8 mouse cellular contexts compared by ENCODE assay signal in genomic region chr17:23789749-23790268, GRCm38 (mm10). TPM values are rescaled to one million over a fixed set of nuclear protein-coding genes. Genes with fewer than 3 reads are reported as not detected.
A peak's percentile ranks its signal among the peaks of the same experiment; 100 is the strongest.
DNase-seq lines count a peak whose midpoint lies in the region; ATAC-seq lines count a peak whose summit lies in the region.

No protein-coding gene starts in this region.

- peak overlapping the region; percentile 60 for H3K4me3 ChIP-seq in heart, embryonic 13.5 days
- H3K4me3 ChIP-seq in brown adipose tissue, adult 24 weeks (ENCODE audit: insufficient read depth, low read depth, low read length), result peak overlapping the region; percentile 55
- peak overlapping the region; percentile 47 for H3K4me3 ChIP-seq in hindbrain, embryonic 15.5 days
- H3K4me3 ChIP-seq in midbrain, embryonic 14.5 days (replicated peaks; ENCODE audit: low read depth, low read length), result peak overlapping the region; percentile 41

- peak overlapping the region; percentile 88 for H3K9ac ChIP-seq in heart, embryonic 13.5 days
- H3K9ac ChIP-seq in hindbrain, embryonic 15.5 days, result peak overlapping the region; percentile 77
- peak overlapping the region; percentile 83 for H3K9ac ChIP-seq in midbrain, embryonic 14.5 days (replicated peaks; ENCODE audit: low read length)

- peak overlapping the region; percentile 90 for H3K27ac ChIP-seq in heart, embryonic 13.5 days (replicated peaks)
- peak overlapping the region; percentile 50 for H3K27ac ChIP-seq in brown adipose tissue, adult 24 weeks (replicated peaks; ENCODE audit: low read depth, low read length)
- H3K27ac ChIP-seq in hindbrain, embryonic 15.5 days (replicated peaks), result peak overlapping the region; percentile 92
- peak overlapping the region; percentile 98 for H3K27ac ChIP-seq in midbrain, embryonic 14.5 days (replicated peaks; ENCODE audit: low read depth, low read length)

- peaks cover 31% of the 10 kb centered on the region for H3K4me1 ChIP-seq in heart, embryonic 13.5 days
- peaks cover 11% of the 10 kb centered on the region; the same call in 1 of the 2 replicates for H3K4me1 ChIP-seq in brown adipose tissue, adult 24 weeks (ENCODE audit: control insufficient read depth, insufficient read depth, insufficient read length, low read length)
- H3K4me1 ChIP-seq in hindbrain, embryonic 15.5 days (replicated peaks), result peaks cover 44% of the 10 kb centered on the region
- peaks cover 38% of the 10 kb centered on the region for H3K4me1 ChIP-seq in midbrain, embryonic 14.5 days (ENCODE audit: control insufficient read depth, insufficient read depth, low read length)

- H3K4me2 ChIP-seq in heart, embryonic 13.5 days, result peak overlapping the region; percentile 81
- peak overlapping the region; percentile 75 for H3K4me2 ChIP-seq in hindbrain, embryonic 15.5 days
- peak overlapping the region; percentile 72 for H3K4me2 ChIP-seq in midbrain, embryonic 14.5 days (ENCODE audit: low read length)

- H3K9me3 ChIP-seq in heart, embryonic 13.5 days, result no peaks in the 10 kb centered on the region
- no peaks in the 10 kb centered on the region for H3K9me3 ChIP-seq in hindbrain, embryonic 15.5 days
- H3K9me3 ChIP-seq in midbrain, embryonic 14.5 days (ENCODE audit: control insufficient read depth, low read length), result no peaks in the 10 kb centered on the region

- WGBS in heart, embryonic 13.5 days, result 11% methylated on average over 8 of the region's 8 CpGs
- WGBS in hindbrain, embryonic 15.5 days, result 15% methylated on average over 8 of the region's 8 CpGs
- WGBS in midbrain, embryonic 14.5 days, result 9% methylated on average over 8 of the region's 8 CpGs

- DNase-seq in heart, postnatal 4 days, result no peak
- DNase-seq in midbrain, embryonic 14.5 days, result no peak
- DNase-seq in adrenal gland, adult 18-20 months (ENCODE audit: low spot score in 2 of 2), result no peak
- DNase-seq in Muller cell, postnatal 12 days (ENCODE audit: inconsistent ontology term), result no peak

- no peaks in the 10 kb centered on the region for H3K27me3 ChIP-seq in heart, embryonic 13.5 days (replicated peaks)
- H3K27me3 ChIP-seq in hindbrain, embryonic 15.5 days, result no peaks in the 10 kb centered on the region
- H3K27me3 ChIP-seq in midbrain, embryonic 14.5 days (ENCODE audit: control insufficient read depth, insufficient read depth, low read length), result no peaks in the 10 kb centered on the region

- peaks cover 3% of the 10 kb centered on the region; the same call in 1 of the 2 replicates for H3K36me3 ChIP-seq in heart, embryonic 13.5 days
- no peaks in the 10 kb centered on the region for H3K36me3 ChIP-seq in hindbrain, embryonic 15.5 days
- H3K36me3 ChIP-seq in midbrain, embryonic 14.5 days (ENCODE audit: control insufficient read depth, insufficient read depth, low read length), result peaks cover 4% of the 10 kb centered on the region; the same call in 1 of the 2 replicates

- no peak for ATAC-seq in heart, embryonic 13.5 days (ENCODE audit: extremely low read depth, insufficient number of reproducible peaks, low FRiP score, low TSS enrichment)
- ATAC-seq in hindbrain, embryonic 15.5 days (ENCODE audit: low FRiP score, low read depth), result no peak
- no peak for ATAC-seq in midbrain, embryonic 14.5 days (ENCODE audit: low FRiP score, low TSS enrichment)
- ATAC-seq in monocyte, adult 5-6 weeks (replicated peaks; ENCODE audit: insufficient number of reproducible peaks, low FRiP score, low TSS enrichment, poor library complexity, severe bottlenecking), result no peak

RNA-seq across cellular contexts. Expression of gene Srrm2, which starts 0.5 kb away (rescaled TPM):
- polyA plus RNA-seq in heart, embryonic 13.5 days (2015; fragmentation: Nextera tagmentation; extraction: Ambion mirVana), result 319 and 327 TPM in 2 replicates
- 100 to 1,000 TPM; 275 to 287 TPM for total RNA-seq in heart, postnatal 4 days (2021)
- polyA plus RNA-seq in brown adipose tissue, adult 24 weeks (2012; ENCODE audit: insufficient read depth, insufficient read length, missing spikeins), result 86.7 and 109 TPM in 2 replicates
- polyA plus RNA-seq in hindbrain, embryonic 15.5 days (2015; fragmentation: Nextera tagmentation; extraction: Ambion mirVana), result 480 and 502 TPM in 2 replicates
- 498 and 502 TPM in 2 replicates for polyA plus RNA-seq in midbrain, embryonic 14.5 days (2014; fragmentation: Nextera tagmentation; extraction: Ambion mirVana)
- total RNA-seq in adrenal gland, adult 18-20 months (2021), result 100 to 1,000 TPM; 480 to 746 TPM
- total RNA-seq in monocyte, adult 5-6 weeks (2017), result 91.7 to 297 TPM (median 188 TPM) in 3 replicates

RNA-seq across cellular contexts. Expression of gene Flywch2, which starts 3.9 kb away (rescaled TPM):
- polyA plus RNA-seq in heart, embryonic 13.5 days (2015; fragmentation: Nextera tagmentation; extraction: Ambion mirVana), result 5.8 and 7.4 TPM in 2 replicates
- total RNA-seq in heart, postnatal 4 days (2021), result 1 to 10 TPM; 1.2 to 2.2 TPM
- polyA plus RNA-seq in brown adipose tissue, adult 24 weeks (2012; ENCODE audit: insufficient read depth, insufficient read length, missing spikeins), result 2.8 and 8.2 TPM in 2 replicates
- 79.4 and 83.9 TPM in 2 replicates for polyA plus RNA-seq in hindbrain, embryonic 15.5 days (2015; fragmentation: Nextera tagmentation; extraction: Ambion mirVana)
- polyA plus RNA-seq in midbrain, embryonic 14.5 days (2014; fragmentation: Nextera tagmentation; extraction: Ambion mirVana), result 70.7 and 95.4 TPM in 2 replicates
- 10 to 100 TPM in 1 of 2 experiments, 1 to 10 TPM in 1; 8.2 to 10.9 TPM for total RNA-seq in adrenal gland, adult 18-20 months (2021)
- 2.5 TPM in 1 of 3 replicates, not detected in the others for total RNA-seq in monocyte, adult 5-6 weeks (2017)

RNA-seq across cellular contexts. Expression of gene Flywch1, which starts 18.4 kb away (rescaled TPM):
- 52.1 and 54.1 TPM in 2 replicates for polyA plus RNA-seq in heart, embryonic 13.5 days (2015; fragmentation: Nextera tagmentation; extraction: Ambion mirVana)
- 10 to 100 TPM; 32.8 to 33.4 TPM for total RNA-seq in heart, postnatal 4 days (2021)
- polyA plus RNA-seq in brown adipose tissue, adult 24 weeks (2012; ENCODE audit: insufficient read depth, insufficient read length, missing spikeins), result 25.8 and 26.8 TPM in 2 replicates
- 204 and 209 TPM in 2 replicates for polyA plus RNA-seq in hindbrain, embryonic 15.5 days (2015; fragmentation: Nextera tagmentation; extraction: Ambion mirVana)
- 210 and 220 TPM in 2 replicates for polyA plus RNA-seq in midbrain, embryonic 14.5 days (2014; fragmentation: Nextera tagmentation; extraction: Ambion mirVana)
- total RNA-seq in adrenal gland, adult 18-20 months (2021), result 10 to 100 TPM; 72.5 to 89.3 TPM
- total RNA-seq in monocyte, adult 5-6 weeks (2017), result 7.0 to 19.0 TPM (median 8.6 TPM) in 3 replicates

RNA-seq across cellular contexts. Expression of gene Elob, which starts 39.1 kb away (rescaled TPM):
- polyA plus RNA-seq in heart, embryonic 13.5 days (2015; fragmentation: Nextera tagmentation; extraction: Ambion mirVana), result 875 and 1,018 TPM in 2 replicates
- 100 to 1,000 TPM; 413 to 427 TPM for total RNA-seq in heart, postnatal 4 days (2021)
- 378 and 510 TPM in 2 replicates for polyA plus RNA-seq in brown adipose tissue, adult 24 weeks (2012; ENCODE audit: insufficient read depth, insufficient read length, missing spikeins)
- 1,257 and 1,293 TPM in 2 replicates for polyA plus RNA-seq in hindbrain, embryonic 15.5 days (2015; fragmentation: Nextera tagmentation; extraction: Ambion mirVana)
- polyA plus RNA-seq in midbrain, embryonic 14.5 days (2014; fragmentation: Nextera tagmentation; extraction: Ambion mirVana), result 1,255 and 1,621 TPM in 2 replicates
- 100 to 1,000 TPM; 352 to 413 TPM for total RNA-seq in adrenal gland, adult 18-20 months (2021)
- 89.4 to 137 TPM (median 96.5 TPM) in 3 replicates for total RNA-seq in monocyte, adult 5-6 weeks (2017)

RNA-seq across cellular contexts. Expression of gene Kremen2, which starts 44.2 kb away (rescaled TPM):
- 0.09 and 0.32 TPM in 2 replicates for polyA plus RNA-seq in heart, embryonic 13.5 days (2015; fragmentation: Nextera tagmentation; extraction: Ambion mirVana)
- not detected for total RNA-seq in heart, postnatal 4 days (2021)
- polyA plus RNA-seq in brown adipose tissue, adult 24 weeks (2012; ENCODE audit: insufficient read depth, insufficient read length, missing spikeins), result not detected in 2 replicates
- polyA plus RNA-seq in hindbrain, embryonic 15.5 days (2015; fragmentation: Nextera tagmentation; extraction: Ambion mirVana), result 1.5 TPM in 2 replicates
- 0.71 and 0.80 TPM in 2 replicates for polyA plus RNA-seq in midbrain, embryonic 14.5 days (2014; fragmentation: Nextera tagmentation; extraction: Ambion mirVana)
- under 1 TPM in 1 of 2 experiments, not detected in 1; 0.13 TPM for total RNA-seq in adrenal gland, adult 18-20 months (2021)
- total RNA-seq in monocyte, adult 5-6 weeks (2017), result 0.39 TPM in 1 of 3 replicates, not detected in the others
